Mouse (Mus musculus): ENCODE data around the gene Npas3.

The Npas3 gene

DNA sequence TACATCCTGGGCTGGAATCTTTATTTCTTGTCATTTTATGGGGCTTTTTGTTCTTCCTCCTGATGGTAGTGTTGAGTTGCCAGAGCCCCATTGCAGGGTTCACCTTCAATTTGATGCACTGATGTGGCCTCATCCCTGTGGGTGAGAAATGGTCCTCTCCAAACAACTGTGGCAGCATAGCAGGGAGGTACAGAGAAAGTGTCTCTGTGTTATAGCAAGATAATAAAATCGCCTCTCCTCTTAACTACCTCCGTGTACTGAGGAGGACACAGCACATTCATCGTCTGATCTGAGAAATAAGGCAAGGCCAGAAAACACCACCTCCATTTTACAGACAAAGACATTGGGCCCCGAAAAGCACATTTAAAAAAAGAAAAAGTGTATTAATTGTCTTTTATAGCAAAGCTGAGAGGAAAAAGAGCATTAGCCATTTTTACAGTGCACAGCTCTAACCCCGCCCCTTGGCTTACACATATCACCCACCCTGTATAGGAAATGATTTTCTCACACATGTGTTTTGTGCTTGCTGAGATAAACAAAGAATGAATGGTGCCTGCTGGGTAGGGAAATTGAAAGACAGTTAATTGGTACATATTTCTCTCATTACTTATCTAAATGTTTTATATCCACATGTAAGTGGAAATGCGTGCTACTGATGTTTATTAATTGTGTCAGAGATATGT, 546.4 kb downstream of the Npas3 start:
- DNase-seq (ENCODE audit: low spot score in 2 of 2), result no peak

DNA sequence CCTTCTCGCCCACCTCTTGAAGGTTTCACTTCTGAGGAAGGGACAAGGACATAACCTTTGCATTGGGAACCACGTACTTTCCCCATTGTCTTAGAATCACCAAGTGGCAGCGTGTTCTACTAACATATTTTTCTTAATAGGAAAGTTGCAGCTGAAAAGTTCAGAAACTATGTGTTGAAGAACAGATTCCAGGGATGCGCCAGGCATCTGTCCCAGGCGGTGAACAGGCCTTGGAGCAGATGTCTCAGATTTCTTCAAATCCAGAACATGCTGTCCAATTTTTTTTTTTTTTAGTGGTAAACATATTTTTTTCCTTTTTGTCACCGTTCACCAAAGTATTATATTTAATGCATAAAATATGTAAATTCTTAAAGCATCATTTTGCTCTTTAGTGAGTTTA, 553.4 kb downstream of the Npas3 start:
- DNase-seq (ENCODE audit: low spot score in 2 of 2), result no peak

DNA sequence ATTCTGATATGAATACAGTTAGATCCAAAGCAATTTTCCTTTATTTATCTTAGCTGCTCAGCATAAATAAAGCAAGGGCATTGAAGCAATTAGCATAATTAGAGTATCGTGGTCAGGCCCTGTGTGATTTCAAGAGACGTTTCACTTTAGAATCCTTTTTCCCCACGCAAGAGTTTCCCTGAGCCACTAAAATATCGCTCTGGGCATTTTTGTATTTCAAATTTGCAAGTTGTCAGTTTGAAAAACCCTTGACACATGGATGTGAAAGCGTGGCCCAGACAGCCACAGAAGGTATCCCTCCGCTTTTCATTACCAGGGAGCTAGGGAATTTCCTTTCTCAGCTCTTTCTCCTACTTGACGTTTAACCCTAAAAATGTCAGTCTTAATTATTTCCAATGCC, 553.9 kb downstream of the Npas3 start:
- no peak for DNase-seq (ENCODE audit: low spot score in 2 of 2)

DNA sequence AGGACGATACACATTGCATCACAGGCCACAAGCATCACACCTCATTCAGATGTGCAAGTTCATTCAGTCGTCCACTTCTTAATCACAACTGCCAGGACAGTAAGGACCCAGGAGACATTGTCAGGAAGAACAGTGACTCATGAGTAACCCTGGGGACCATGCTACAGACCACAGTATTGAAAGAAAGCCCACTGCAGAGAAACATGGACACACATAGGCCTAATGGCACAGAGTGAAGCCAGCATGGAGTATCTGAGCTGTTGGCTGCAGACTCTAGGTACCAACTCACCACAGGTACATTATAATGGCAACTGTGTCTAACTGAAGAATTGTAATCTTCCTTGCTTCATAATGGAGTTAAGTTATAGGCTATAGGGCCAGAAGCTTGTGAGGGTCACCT, 561.6 kb downstream of the Npas3 start:
- DNase-seq (ENCODE audit: low spot score in 2 of 2), result no peak

DNA sequence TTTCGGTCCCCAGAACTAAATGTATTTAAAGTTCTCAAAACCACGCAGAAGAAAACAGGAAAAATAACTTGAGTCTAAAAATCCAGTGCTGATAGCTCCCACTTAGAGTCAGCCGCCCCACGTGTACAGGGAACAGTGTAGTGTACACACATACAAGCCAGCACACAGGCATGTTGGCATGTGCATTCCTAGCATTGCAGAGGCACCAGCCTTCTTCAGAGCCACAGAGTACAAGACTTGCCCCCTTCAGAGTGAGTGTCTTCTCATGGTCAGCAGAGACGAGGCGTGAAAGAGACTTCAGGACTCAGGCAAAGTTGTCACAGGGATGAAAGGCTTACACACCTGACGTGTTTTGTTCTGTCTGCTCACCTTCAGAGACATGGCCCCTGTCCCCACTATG, 565.8 kb downstream of the Npas3 start:
- DNase-seq (ENCODE audit: low spot score in 2 of 2), result no peak

DNA sequence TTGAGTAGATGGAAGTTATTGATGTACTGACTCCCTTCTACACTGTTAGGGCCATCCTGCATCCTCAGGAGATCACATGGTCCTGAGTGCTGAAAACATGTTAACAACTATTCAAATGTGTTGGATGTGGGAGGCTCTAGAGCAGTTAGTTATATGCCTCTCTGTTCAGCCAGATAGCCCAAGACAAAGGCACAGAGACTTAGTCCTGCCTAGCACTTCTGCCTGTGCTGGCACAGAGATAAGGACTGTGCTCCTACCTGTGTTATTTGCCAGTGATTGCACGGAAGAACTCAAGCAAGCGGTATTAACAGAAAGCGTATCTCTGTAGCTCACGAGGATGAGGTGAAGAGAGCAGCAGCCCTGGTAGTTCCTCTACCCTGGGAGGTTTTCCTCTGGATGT, 571.5 kb downstream of the Npas3 start:
- DNase-seq (ENCODE audit: low spot score in 2 of 2), result no peak

DNA sequence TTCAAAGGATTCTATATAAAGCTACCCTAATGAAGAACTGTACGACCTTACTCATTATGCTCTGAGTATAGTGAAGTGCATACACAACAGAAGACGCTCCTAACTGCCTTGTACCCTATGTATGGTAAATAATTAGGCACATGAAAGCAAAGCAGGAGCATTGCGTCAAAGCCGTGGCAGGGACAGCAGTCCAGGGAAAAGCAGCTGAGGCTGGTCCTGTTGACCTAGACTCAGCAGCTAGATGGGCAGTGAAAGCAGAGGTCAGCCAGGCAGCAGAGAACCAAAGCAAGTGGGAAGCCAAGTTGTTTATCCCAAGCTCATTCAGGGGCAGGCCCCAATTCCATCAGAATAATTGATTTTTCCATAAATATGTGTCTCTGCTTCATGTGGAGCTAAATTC, 574.4 kb downstream of the Npas3 start:
- DNase-seq (ENCODE audit: low spot score in 2 of 2), result no peak

DNA sequence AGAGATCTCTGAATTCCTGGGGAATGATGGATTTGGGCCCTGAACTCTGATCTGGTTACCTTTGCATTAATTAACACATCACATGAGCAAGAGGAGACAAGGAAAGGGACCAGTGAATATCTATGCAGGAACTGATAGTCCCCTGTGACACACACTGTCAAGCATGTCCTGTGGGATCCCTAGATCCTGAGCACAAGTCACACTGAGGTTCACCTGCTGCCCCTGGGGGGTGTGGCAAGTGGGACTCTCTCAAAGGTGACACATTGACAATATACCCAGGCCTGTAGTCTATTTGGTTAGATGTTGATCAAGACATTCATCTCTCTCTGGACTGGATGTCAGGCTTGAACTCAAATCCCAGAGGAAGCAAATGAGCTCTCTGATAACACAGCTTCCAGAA, 576.8 kb downstream of the Npas3 start:
- no peak for DNase-seq (ENCODE audit: low spot score in 2 of 2)

DNA sequence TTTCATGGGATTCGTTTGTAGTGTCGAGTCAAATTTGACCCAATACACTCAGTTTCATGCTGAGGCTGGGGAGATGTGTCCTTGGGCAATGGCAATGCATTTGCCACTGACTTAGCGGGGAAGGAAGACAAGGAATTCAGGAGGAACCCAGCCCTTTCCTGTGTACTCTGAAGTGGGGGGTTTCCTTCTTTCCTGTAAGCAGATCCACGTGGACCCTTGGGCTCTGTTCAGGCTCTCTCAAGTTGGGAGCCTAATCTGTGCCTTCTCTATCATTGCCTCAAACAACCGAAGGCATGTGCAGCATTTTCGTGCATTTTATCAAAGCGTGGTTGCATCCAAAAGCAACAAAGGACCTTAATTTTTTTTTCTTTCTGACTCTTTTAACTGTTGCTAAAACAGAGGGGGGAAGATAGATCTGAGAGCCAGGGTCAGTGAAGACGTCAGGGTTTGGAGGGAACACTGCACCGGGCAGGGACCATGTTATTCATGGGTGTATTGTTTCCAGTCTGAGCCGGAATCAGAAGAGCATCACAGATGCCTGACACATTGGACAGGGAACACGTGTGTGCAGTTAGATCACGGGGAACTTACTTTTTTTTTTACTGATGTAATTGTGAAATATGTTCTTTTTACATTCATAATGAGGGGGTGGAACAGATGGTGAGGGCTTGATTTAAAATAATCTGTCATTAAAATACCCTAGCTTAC, 577.6 kb downstream of the Npas3 start:
- DNase-seq (ENCODE audit: low spot score in 2 of 2), result no peak

DNA sequence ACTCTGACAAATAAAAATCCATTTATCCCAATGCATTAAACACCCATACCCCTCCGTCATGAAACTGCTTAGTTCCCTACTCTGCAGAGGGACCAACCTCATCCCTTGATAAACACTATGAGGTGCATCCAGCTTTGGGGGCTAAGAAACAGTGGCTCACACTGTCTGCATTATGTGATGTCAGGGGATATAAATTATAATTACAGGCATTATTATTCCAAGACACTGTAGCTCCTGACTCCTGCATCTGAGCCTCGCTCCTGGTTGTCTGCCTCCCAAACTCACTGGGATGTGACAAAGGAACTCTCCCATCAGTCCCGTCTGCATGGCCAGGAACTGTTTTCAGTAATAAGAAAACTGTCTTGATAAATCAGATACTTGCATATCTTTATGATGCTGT, 578.3 kb downstream of the Npas3 start:
- DNase-seq (ENCODE audit: low spot score in 2 of 2), result no peak

DNA sequence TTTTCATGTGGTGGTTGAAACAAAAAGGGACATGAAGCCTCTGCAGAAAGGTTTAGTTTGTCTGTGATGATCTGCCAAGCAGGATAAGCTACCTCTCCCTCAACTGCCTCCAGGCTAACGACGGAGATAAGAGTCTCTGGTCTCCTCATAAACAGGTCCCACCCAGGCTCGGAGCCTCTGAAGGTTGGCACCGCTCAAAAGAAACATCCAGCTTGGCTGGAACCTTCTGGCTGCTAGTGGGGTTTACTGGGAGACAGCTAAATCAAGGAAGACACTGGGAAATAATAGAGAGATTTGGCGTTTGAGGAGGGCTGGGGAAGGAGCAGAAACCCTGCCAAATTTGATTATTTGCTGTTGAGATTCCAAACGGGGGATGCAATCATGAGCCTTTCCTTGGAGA, 584.1 kb downstream of the Npas3 start:
- DNase-seq (ENCODE audit: low spot score in 2 of 2), result no peak

DNA sequence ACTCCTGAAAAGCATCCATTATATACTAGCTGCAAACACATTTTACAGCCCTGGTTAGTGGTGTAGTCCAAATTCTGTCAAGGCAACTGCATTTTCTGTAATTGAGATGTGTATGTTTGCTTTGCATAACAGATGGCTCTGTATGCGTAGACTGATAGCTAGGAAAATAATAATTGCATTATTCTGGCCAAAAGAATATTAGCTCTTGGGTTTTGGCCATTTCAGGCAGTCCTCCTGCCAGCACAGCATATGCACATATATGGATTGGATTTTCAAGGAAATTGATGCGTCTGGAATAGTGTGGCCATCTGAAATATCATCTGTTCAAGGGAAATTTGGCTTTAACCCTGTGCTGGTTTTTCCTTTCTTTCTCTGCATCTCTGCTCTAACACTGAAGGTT, 584.9 kb downstream of the Npas3 start:
- DNase-seq (ENCODE audit: low spot score in 2 of 2), result no peak

DNA sequence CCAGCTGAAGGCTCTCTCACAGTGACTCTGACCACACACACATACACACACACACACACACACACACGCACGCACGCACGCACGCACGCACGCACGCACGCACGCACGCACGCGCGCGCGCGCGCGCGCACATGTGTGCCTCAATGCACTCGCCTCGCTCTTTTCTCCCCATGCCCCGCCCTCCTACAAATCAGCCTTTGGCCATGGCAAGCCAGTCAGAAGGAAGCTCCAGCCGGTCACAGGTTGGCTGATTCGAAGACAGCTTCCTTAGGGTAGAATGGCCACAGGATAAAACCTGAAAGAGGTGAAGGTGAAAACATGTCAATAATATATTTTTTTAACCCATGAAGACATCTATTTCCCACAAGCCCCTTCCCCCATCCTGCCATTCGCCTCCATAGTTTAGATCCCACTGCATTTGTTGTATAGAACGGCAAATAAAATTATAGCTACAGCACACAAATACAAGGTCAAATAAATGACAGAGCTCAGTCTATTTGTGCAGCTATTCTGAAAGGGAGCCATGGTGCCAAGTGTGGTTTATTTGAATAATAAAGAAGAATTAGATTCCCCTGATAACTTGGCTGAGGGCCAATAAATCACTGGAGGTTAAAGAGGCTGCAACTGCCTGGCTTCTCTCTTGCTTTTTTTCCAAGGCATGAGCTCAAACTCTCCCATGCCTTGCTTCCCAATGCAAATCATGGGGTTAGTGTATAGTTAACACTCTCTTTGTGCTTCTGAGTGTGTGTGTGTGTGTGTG, 587.7 kb downstream of the Npas3 start:
- DNase-seq (ENCODE audit: low spot score in 2 of 2), result no peak

DNA sequence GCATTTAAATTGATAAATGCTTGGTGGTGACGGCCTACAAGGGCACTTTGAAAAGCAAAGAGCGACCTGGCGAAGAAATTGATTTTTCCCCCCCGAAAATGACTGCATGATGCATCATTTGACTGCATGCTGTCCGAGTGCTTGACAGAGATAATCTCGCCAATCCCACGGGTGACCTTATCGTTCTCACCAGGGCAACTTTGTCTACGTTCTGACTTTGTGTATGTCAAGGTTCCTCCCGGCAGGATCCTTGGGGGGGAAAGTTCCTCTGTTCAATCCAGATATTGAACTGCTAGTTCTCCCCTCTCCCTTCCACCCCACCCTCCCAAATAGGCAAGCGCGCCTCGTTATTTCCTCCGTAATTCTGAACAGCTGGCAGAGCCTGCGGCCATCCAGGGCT, 588.9 kb downstream of the Npas3 start:
- no peak for DNase-seq (ENCODE audit: low spot score in 2 of 2)

DNA sequence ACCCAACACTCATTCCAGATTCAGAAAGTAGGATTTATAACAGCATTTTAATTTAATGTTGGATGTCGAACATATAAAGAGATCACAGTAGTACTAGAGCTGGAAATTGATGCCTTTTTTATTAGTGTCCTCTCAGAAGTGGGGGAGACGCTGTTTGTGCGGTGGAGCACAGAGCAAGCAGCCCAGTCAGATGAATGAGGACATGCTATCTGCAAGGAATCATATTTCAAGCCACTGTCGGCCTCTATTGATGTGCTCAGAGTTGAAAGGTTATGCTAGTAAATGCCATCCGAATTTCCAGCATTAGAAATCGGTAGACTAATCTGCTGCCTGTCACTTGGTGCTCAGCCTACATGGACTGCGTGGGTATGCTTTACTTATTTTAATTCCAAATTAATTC, 590.1 kb downstream of the Npas3 start:
- no peak for DNase-seq (ENCODE audit: low spot score in 2 of 2)

DNA sequence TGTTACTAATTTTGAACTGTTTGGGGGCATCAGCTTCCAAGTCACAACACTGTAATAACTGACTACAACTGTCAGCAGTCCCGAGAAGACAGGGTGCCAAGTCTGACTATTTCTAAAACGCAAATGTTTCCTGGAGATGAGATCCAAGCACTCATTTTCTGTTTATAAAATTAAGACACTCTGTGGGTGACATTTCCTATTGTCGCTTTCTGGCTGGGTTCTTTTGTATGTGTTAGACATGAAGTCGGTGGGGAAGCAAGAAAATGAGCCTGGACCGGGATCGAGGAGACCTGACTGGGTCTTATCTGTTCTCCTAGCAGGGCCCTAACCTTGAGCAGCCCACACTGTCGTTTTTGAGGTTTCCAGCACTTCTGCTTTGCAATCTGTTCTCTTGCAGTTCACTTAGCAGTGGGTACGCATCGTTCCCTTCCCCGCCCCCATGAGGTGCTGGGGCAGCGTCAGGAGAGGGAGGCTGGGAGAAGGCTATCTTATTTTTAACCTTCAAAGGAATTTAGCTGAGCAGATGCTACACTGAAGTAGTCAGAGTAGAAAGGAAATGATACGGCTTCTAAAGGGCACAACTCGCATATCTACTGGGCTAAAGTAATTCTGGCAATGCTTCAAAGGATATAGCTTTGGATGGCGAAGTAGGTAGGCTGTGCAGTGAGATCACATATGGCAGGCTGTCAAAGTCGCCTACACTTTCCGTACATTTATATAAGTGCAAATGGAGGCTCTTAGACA, 593.6 kb downstream of the Npas3 start:
- no peak for DNase-seq (ENCODE audit: low spot score in 2 of 2)

DNA sequence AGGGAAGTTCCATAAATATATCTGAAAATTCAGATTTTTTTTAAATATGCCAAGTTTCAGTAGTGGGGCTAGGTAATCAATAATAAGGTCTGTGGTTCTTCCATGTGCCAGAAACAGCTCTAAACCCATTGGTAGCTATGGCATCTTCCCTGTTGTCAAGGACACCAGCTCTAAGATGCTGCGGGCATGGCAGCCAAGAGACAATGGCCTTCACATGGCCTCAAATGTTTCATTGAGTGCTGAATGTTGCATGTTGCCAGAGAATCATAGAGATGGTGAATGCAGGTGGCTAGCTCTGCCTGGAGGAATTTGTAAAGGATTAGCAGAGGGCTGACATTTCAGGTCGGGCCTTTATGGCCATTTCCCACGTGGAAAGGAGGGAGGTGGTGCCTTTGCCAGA, 595.1 kb downstream of the Npas3 start:
- DNase-seq (ENCODE audit: low spot score in 2 of 2), result no peak

DNA sequence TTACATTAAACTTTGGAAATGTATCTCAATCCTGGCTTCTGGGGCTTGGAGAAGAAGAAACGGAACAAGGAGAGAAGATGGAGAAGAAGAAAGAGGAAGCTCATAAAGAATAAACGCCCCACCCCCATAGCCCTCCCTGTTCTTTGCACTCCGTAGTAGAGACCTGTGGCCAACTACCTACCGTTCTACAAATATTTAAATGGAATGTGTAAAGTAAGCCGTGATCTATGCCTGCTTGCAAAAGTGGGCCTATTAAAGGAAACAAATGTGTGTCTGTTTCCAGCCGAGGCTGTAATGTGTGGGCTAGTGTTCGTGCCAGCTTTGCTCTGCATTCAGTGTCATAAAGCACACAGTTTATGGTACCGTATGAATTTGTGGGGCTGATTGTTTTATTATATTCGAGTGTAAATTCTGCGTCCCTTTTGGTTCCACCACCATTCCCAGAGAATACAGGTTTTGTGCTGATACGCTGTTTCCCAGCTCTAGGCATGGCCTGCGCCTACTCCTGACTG, 597.7 kb downstream of the Npas3 start:
- no peak for DNase-seq (ENCODE audit: low spot score in 2 of 2)

DNA sequence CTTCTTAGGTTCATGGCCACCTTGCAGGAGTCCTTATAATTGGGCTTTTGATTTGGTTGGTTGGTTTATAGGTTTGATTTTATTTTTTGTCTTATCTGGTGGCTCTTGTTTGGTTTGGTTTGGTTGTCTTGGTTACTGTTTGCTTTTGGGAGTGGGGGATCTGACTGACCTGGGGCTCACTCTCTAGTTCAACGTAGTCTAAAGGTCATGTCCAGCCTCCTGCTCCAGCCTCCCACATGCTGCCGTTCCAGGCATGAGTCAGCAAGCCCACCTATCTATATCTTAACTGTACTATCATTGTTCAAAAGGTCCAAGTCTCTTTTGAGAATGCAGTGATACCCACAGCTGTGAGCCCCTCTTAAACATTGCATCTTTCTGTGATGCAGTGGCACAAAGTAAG, 600.8 kb downstream of the Npas3 start:
- DNase-seq (ENCODE audit: low spot score in 2 of 2), result no peak

DNA sequence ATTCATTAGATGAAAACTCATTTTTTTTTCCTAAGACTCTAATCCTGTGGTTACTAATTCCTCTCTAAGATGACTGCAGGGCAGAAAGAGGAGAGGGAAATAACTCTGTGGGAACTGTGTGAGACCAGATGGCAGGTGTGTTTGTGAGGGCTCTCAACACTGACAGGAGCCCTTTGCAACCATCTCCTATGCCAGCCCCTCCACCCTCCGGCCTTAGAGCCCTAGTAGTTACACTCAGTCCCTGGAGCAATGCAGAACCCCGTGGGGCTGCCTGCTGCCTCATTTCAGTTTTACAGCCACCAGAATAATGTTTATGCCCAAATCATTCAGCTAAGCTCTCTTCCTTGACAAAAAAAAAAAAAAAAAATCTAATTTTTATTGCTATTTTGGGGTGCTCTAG, 604.0 kb downstream of the Npas3 start:
- DNase-seq (ENCODE audit: low spot score in 2 of 2), result no peak

DNA sequence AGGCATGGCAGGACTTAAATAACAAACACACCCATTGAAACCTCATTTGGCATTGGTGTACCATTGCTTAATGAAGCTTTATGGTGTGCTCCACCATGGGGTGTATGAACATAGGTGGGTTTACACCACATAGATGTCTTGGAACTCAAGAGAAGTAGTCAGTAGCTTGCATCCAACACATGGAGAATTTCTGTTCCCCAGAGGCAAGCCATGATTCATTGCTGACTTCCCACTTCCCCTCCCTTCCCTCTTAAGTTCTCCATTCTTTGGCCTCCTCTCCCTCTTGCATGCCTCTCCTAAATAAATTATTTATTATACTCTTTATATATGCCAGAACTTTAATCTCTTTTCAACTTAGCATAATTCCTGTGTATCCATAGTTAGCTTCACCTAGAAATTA, 611.7 kb downstream of the Npas3 start:
- DNase-seq (ENCODE audit: low spot score in 2 of 2), result no peak

DNA sequence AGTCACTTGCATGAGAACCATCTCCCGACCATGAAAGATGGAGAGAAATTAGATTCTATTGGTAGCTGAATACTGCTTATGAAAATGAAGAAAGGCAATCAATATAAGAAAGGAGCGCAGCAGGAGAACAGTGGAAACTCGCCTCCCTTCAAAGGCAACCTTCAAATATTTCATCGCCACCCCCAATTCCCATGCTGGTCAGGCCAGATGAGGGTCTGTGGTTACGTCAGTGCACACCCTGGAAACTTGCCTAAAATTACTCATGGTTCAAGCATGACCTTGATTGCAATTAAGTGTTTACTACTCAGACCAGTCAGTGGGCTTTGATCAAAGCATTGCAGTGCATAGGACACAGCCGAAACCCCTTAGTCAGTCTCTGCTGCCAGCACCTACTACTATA, 613.8 kb downstream of the Npas3 start:
- no peak for DNase-seq (ENCODE audit: low spot score in 2 of 2)

Data from cerebellum, postnatal 4 days (tissue).